Mouse (Mus musculus): ENCODE measurements at regions not wholly inside any gene's neighbourhood (a gene's known extent, or its start where the extent isn't known, plus 50 kb on each side); places are given as distances from the start of the nearest gene placed in this dataset.
"Not testable (repeated sequence)": the region's sequence is repeated elsewhere in the genome, so short reads cannot be mapped to it uniquely, and the experiment has no call there.

DNA sequence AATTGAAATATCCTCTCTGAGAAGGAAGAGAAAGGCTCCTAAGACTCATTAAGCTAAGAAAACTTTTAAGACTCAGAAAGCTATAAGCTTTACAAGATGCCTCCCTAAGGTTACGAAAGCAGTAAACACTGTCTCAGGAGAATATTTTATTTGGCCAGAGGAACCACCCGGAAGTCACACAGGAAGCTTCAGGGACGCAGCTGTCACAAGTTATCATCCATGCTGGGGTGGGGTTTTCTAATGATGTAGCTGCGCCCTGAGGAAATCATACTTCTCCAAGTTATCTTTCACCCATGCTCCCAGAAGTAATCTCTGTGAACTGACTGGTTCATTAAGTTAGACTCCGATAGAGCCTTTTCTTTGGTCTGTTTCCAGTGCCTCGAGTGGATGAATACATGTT, 102.0 kb upstream of the Fam78b start:
- 65% methylated on average over 6 of the region's 6 CpGs for WGBS (ENCODE audit: insufficient replicate concordance)
- ATAC-seq (replicated peaks; ENCODE audit: insufficient number of reproducible peaks, low FRiP score, low TSS enrichment), result no peak

DNA sequence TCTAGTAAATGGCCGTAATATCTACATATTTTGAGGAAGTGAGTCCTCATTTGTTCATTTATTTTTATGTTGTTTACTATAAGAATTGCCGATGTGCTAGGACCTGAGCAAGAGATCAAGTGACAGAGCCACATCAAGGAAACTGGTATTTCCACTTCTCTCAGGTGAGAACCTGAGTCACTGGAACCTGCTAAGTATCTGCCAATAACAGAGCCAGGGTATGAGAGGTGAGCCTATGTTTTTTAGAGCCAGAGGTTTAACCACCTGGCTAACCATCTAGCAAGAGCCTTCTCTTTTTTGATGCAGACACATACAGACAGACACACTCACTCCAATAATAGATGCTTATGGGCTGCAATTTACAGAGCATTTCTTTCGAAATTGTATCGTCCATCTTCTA, 101.2 kb upstream of the Fam78b start:
- H3K27me3 ChIP-seq (ENCODE audit: control insufficient read depth, insufficient read depth, low read length), result no peaks in the 10 kb centered on the region
- H3K9ac ChIP-seq (ENCODE audit: low read depth, low read length), result no peak overlapping the region
- H3K36me3 ChIP-seq (ENCODE audit: control insufficient read depth, insufficient read depth, low read length), result no peaks in the 10 kb centered on the region
- no peaks in the 10 kb centered on the region for H3K4me1 ChIP-seq (ENCODE audit: control insufficient read depth, insufficient read depth, low read length)
- ATAC-seq (replicated peaks; ENCODE audit: insufficient number of reproducible peaks, low FRiP score, low TSS enrichment), result no peak
- H3K4me3 ChIP-seq (ENCODE audit: low read depth, low read length), result no peak overlapping the region
- H3K4me2 ChIP-seq, result no peak overlapping the region
- no peak overlapping the region for H3K27ac ChIP-seq (ENCODE audit: low read depth, low read length)
- 81% methylated on average over 4 of the region's 4 CpGs for whole genome bisulfite sequencing (ENCODE audit: insufficient replicate concordance)
- no peaks in the 10 kb centered on the region for H3K9me3 ChIP-seq (replicated peaks; ENCODE audit: control insufficient read depth, low read length)

More for the DNA sequence above, 102.0 kb upstream of the Fam78b start:
- Histone ChIP-seq H3K9me3 (replicated peaks; ENCODE audit: control insufficient read depth, low read length) (no peaks in the 10 kb centered on the region), H3K36me3 (ENCODE audit: control insufficient read depth, insufficient read depth, low read length) (no peaks in the 10 kb centered on the region), H3K4me1 (ENCODE audit: control insufficient read depth, insufficient read depth, low read length) (no peaks in the 10 kb centered on the region), H3K4me3 (ENCODE audit: low read depth, low read length) (no peak overlapping the region), H3K9ac (ENCODE audit: low read depth, low read length) (no peak overlapping the region), H3K27ac (ENCODE audit: low read depth, low read length) (no peak overlapping the region), H3K27me3 (ENCODE audit: control insufficient read depth, insufficient read depth, low read length) (no peaks in the 10 kb centered on the region), H3K4me2 (no peak overlapping the region)

DNA sequence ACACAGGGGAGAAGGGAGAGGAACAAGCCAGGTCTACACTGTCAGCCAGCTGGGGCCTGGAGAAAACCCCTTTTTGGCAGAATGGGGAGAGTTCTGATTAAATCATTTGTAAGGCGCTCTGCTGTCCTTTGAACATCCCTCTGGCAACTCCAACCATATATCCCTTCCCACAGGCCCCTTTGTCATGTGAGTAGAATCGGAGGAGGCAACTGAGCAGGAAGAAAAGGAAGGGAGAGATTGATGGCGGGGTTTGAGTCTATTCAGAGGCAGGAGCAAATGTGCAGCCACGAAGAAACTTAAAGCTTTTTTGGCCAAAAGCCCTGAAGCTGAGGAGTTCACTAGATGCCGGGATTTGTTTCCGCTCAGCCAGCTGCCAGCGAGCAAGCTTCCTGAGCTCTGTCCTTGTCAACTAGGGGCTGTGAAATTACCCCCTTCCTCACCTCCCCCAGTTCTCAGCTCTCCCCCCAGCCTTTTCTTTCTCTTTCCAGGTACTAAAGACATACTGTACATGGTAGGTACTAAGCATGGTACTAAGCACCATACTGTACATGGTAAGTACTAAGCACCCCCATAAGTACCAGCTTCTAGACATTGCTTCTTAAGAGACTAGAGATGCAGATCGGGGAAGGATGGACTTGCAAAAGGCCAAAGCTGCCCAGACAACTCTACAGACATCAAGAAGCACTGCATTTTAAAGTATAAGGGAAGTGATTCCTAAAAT, 100.6 kb upstream of the Fam78b start:
- ATAC-seq (replicated peaks; ENCODE audit: insufficient number of reproducible peaks, low FRiP score, low TSS enrichment), result no peak
- no peak overlapping the region for H3K9ac ChIP-seq (ENCODE audit: low read depth, low read length)
- H3K4me3 ChIP-seq (ENCODE audit: low read depth, low read length), result no peak overlapping the region
- no peak overlapping the region for H3K27ac ChIP-seq (ENCODE audit: low read depth, low read length)
- H3K27me3 ChIP-seq (ENCODE audit: control insufficient read depth, insufficient read depth, low read length), result no peaks in the 10 kb centered on the region
- no peak overlapping the region for H3K4me2 ChIP-seq
- WGBS (ENCODE audit: insufficient replicate concordance), result 44% methylated on average over 8 of the region's 8 CpGs
- no peaks in the 10 kb centered on the region for H3K4me1 ChIP-seq (ENCODE audit: control insufficient read depth, insufficient read depth, low read length)
- no peaks in the 10 kb centered on the region for H3K9me3 ChIP-seq (replicated peaks; ENCODE audit: control insufficient read depth, low read length)
- H3K36me3 ChIP-seq (ENCODE audit: control insufficient read depth, insufficient read depth, low read length), result no peaks in the 10 kb centered on the region

DNA sequence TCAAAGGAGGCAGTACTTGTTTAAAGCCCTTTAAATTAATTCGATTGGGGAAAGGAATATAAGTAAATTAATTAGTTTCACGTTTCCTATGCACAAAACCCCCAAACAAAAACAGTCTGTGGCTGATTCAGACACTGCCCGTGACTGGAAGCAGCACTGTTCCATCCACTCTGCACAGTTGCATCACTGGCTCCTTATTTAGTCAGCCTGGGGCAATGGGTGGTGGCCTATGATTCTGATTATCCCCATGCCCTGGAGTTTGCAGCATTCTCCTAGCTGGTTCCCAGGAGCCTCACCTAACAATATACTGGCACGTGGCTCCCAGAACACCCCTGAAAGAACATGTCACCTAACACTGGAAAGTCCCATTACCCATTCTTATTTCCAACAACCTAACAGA, 99.6 kb upstream of the Fam78b start:
- Histone ChIP-seq H3K4me2 (no peak overlapping the region), H3K27me3 (ENCODE audit: control insufficient read depth, insufficient read depth, low read length) (no peaks in the 10 kb centered on the region), H3K36me3 (ENCODE audit: control insufficient read depth, insufficient read depth, low read length) (no peaks in the 10 kb centered on the region), H3K27ac (ENCODE audit: low read depth, low read length) (no peak overlapping the region), H3K9ac (ENCODE audit: low read depth, low read length) (no peak overlapping the region), H3K4me3 (ENCODE audit: low read depth, low read length) (no peak overlapping the region), H3K9me3 (replicated peaks; ENCODE audit: control insufficient read depth, low read length) (no peaks in the 10 kb centered on the region), H3K4me1 (ENCODE audit: control insufficient read depth, insufficient read depth, low read length) (no peaks in the 10 kb centered on the region)
- 76% methylated on average over 4 of the region's 4 CpGs for WGBS (ENCODE audit: insufficient replicate concordance)
- no peak for ATAC-seq (replicated peaks; ENCODE audit: insufficient number of reproducible peaks, low FRiP score, low TSS enrichment)

DNA sequence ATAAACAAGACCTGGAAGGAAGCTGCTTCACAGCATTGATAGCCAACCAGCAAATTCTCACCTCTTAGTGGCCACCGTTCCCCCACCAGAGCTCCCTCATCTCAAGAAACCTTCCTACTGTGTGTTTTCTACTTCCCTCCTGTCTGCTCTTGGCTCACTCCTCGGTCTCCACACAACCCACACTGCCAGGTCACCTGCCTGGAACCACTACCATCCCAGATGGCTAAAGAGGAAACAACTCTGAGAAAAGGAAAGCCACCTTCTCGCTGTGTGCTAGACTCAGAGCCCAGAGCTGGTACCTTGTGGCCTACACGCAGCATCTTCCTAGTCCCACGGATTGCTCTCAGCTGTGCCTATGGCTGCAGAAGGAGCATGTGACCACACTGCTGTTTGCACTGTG, 97.8 kb upstream of the Fam78b start:
- Histone ChIP-seq H3K4me3 (ENCODE audit: low read depth, low read length) (no peak overlapping the region), H3K36me3 (ENCODE audit: control insufficient read depth, insufficient read depth, low read length) (no peaks in the 10 kb centered on the region), H3K4me2 (no peak overlapping the region), H3K9ac (ENCODE audit: low read depth, low read length) (no peak overlapping the region), H3K4me1 (ENCODE audit: control insufficient read depth, insufficient read depth, low read length) (no peaks in the 10 kb centered on the region), H3K9me3 (replicated peaks; ENCODE audit: control insufficient read depth, low read length) (no peaks in the 10 kb centered on the region), H3K27me3 (ENCODE audit: control insufficient read depth, insufficient read depth, low read length) (no peaks in the 10 kb centered on the region), H3K27ac (ENCODE audit: low read depth, low read length) (no peak overlapping the region)
- no peak for ATAC-seq (replicated peaks; ENCODE audit: insufficient number of reproducible peaks, low FRiP score, low TSS enrichment)
- WGBS (ENCODE audit: insufficient replicate concordance), result 70% methylated on average over 5 of the region's 5 CpGs

DNA sequence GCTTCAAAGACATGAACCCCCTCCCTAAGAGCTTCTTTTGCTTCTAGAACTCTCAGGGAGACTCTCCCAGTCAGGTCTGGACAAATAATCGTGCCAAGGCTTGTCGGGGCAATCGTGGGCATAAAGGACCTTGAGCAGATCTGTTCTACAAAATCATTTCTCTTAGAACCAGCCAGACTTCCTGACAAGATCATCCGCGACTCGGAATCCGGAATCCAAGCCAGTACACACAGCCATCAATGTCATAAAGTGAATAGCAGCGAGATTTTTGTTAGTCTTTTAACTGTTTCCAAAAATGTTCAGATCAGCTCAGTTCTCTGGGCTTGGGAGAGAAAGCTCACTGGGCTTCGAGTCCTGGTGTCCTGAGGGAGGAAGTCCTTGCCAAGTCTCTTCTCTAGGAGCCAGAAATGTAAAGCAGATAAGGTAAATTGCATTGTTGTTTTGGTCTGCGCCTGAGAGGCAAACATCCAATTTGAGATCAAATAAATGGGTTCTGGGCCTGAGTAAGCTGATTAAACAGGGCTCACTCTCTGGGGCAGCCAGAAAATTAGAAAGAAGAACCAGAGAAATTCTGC, 92.9 kb upstream of the Fam78b start:
- H3K27ac ChIP-seq (ENCODE audit: low read depth, low read length), result no peak overlapping the region
- no peak overlapping the region for H3K4me3 ChIP-seq (ENCODE audit: low read depth, low read length)
- H3K9ac ChIP-seq (ENCODE audit: low read depth, low read length), result no peak overlapping the region
- 65% methylated on average over 10 of the region's 10 CpGs for WGBS (ENCODE audit: insufficient replicate concordance)
- no peaks in the 10 kb centered on the region for H3K27me3 ChIP-seq (ENCODE audit: control insufficient read depth, insufficient read depth, low read length)
- no peaks in the 10 kb centered on the region for H3K9me3 ChIP-seq (replicated peaks; ENCODE audit: control insufficient read depth, low read length)
- H3K4me1 ChIP-seq (ENCODE audit: control insufficient read depth, insufficient read depth, low read length), result no peaks in the 10 kb centered on the region
- no peak for ATAC-seq (replicated peaks; ENCODE audit: insufficient number of reproducible peaks, low FRiP score, low TSS enrichment)
- no peak overlapping the region for H3K4me2 ChIP-seq
- H3K36me3 ChIP-seq (ENCODE audit: control insufficient read depth, insufficient read depth, low read length), result no peaks in the 10 kb centered on the region

DNA sequence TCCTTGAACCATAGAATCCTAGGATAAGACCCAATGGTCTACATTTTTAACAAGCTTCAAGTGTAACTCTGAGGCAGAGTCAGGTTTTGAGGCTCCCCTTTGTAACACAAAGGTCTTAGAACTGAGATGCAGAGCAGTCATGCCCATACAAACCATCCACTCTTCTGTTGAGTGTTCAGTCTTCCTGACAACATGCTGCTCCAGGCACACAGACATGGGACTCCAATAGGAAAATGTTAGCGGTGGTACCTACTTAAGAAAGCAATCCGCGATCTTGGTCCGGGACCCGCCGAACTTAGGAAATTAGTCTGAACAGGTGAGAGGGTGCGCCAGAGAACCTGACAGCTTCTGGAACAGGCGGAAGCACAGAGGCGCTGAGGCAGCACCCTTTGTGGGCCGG, 89.0 kb upstream of the Fam78b start:
- not testable (repeated sequence) for H3K4me1 ChIP-seq (ENCODE audit: control insufficient read depth, insufficient read depth, low read length); H3K36me3 ChIP-seq (ENCODE audit: control insufficient read depth, insufficient read depth, low read length); H3K4me2 ChIP-seq; H3K27me3 ChIP-seq (ENCODE audit: control insufficient read depth, insufficient read depth, low read length); H3K9me3 ChIP-seq (replicated peaks; ENCODE audit: control insufficient read depth, low read length); H3K27ac ChIP-seq (ENCODE audit: low read depth, low read length); H3K4me3 ChIP-seq (ENCODE audit: low read depth, low read length); H3K9ac ChIP-seq (ENCODE audit: low read depth, low read length); ATAC-seq (replicated peaks; ENCODE audit: insufficient number of reproducible peaks, low FRiP score, low TSS enrichment)
- WGBS (ENCODE audit: insufficient replicate concordance), result 91% methylated on average over 7 of the region's 10 CpGs

DNA sequence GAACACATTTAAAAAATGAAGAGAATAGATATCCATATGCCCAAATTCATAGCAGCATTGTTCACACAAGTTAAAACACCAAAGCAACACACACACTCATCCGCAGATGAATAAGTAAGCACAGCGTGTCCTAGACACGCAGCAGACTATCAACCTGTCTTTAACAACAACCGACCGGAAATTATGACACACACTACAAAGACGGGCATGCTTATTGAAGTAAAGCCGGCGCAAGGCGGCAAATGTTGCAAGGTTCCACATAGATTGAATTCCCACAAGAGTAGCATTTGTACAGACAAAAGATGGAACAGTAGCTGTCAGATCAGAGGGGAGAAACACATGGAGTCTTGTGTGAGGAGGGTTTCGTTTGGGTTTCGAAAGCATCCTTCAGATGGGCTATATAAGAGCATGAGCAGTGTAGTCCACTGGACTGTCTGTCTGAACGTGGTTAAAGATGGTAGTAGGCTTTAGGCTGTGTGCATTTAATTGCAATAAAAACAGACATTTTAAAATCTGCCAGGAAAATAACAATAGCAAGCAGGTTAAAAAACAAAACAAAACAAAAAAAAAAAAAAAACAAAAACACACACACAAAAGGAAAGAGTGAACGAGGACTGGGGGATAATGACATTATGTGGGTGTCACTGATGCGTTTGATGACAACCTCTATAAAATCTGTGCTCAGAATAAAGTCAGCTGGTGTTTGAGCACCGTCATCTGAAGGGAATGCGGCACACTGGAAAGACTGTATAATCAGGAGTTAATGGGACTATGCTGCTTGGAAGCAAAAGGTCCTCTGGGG, 78.1 kb upstream of the Fam78b start:
- 83% methylated on average over 16 of the region's 16 CpGs for WGBS (ENCODE audit: insufficient replicate concordance)
- no peak overlapping the region for H3K4me3 ChIP-seq (ENCODE audit: low read depth, low read length)
- no peaks in the 10 kb centered on the region for H3K36me3 ChIP-seq (ENCODE audit: control insufficient read depth, insufficient read depth, low read length)

More for the DNA sequence above, 78.1 kb upstream of the Fam78b start:
- no peak for ATAC-seq (replicated peaks; ENCODE audit: insufficient number of reproducible peaks, low FRiP score, low TSS enrichment)
- Histone ChIP-seq H3K4me2 (no peak overlapping the region), H3K27me3 (ENCODE audit: control insufficient read depth, insufficient read depth, low read length) (no peaks in the 10 kb centered on the region; the same call in 1 of the 2 replicates), H3K9ac (ENCODE audit: low read depth, low read length) (no peak overlapping the region), H3K9me3 (replicated peaks; ENCODE audit: control insufficient read depth, low read length) (no peaks in the 10 kb centered on the region), H3K27ac (ENCODE audit: low read depth, low read length) (no peak overlapping the region), H3K4me1 (ENCODE audit: control insufficient read depth, insufficient read depth, low read length) (no peaks in the 10 kb centered on the region)
